In genomic region chr2:167280090-167280985, GRCm38 (mm10) we compare ENCODE assay signal across 7 mouse cellular contexts. TPM values are rescaled to one million over a fixed set of nuclear protein-coding genes. Genes with fewer than 3 reads are reported as not detected.
DNase-seq lines count a peak whose midpoint lies in the region; ATAC-seq and TF ChIP-seq lines count a peak whose summit lies in the region.

No protein-coding gene starts in this region.

- intact Hi-C loops in gastrocnemius, postnatal 14 days (cut with DNase I; ENCODE audit: low total_unique reads): loop anchor here (5.0 kb wide), 1 partner anchor 137 kb away; no protein-coding TSS in a partner anchor

- H3K4me3 ChIP-seq in intestine, postnatal 0 days (ENCODE audit: low read depth, low read length): no peak overlapping the region
- H3K4me3 ChIP-seq in limb, embryonic 10.5 days: no peak overlapping the region
- no peak overlapping the region for H3K4me3 ChIP-seq in midbrain, embryonic 14.5 days (replicated peaks; ENCODE audit: low read depth, low read length)

- no peak overlapping the region; the same call in 1 of the 2 replicates for H3K4me2 ChIP-seq in intestine, postnatal 0 days (replicated peaks; ENCODE audit: low read depth)
- no peak overlapping the region for H3K4me2 ChIP-seq in midbrain, embryonic 14.5 days (ENCODE audit: low read length)

- no peaks in the 10 kb centered on the region for H3K4me1 ChIP-seq in intestine, postnatal 0 days (replicated peaks; ENCODE audit: control insufficient read depth, insufficient read depth, low read length)
- H3K4me1 ChIP-seq in limb, embryonic 10.5 days: 0 out of 2 replicates have a peak, but pooled peaks cover 5% of the 10 kb centered on the region
- no peaks in the 10 kb centered on the region for H3K4me1 ChIP-seq in midbrain, embryonic 14.5 days (ENCODE audit: control insufficient read depth, insufficient read depth, low read length)

- H3K9me3 ChIP-seq in intestine, postnatal 0 days (ENCODE audit: control insufficient read depth): no peaks in the 10 kb centered on the region
- no peaks in the 10 kb centered on the region for H3K9me3 ChIP-seq in limb, embryonic 10.5 days (replicated peaks)
- H3K9me3 ChIP-seq in midbrain, embryonic 14.5 days (ENCODE audit: control insufficient read depth, low read length): no peaks in the 10 kb centered on the region

- peak; percentile 79 for DNase-seq in adrenal gland, adult 2 months
- peak; percentile 86 for DNase-seq in embryo, embryonic 10 days (ENCODE audit: low spot score)
- peak; percentile 74 for DNase-seq in gastrocnemius, postnatal 14 days
- peak; percentile 89 for DNase-seq in limb, embryonic 10.5 days (ENCODE audit: low spot score)
- DNase-seq in midbrain, embryonic 14.5 days: peak; percentile 92
- DNase-seq in skeletal muscle tissue, adult 2 months (ENCODE audit: low read depth, low spot score): peak; percentile 43

- 43% methylated on average over 26 of the region's 26 CpGs for WGBS in intestine, postnatal 0 days
- WGBS in limb, embryonic 10.5 days: 49% methylated on average over 26 of the region's 26 CpGs
- 44% methylated on average over 26 of the region's 26 CpGs for WGBS in midbrain, embryonic 14.5 days

- ATAC-seq in intestine, postnatal 0 days: peak; percentile 68
- ATAC-seq in midbrain, embryonic 14.5 days (ENCODE audit: low FRiP score, low TSS enrichment): no peak; the same call in none of the 2 replicates

- H3K36me3 ChIP-seq in intestine, postnatal 0 days (ENCODE audit: control insufficient read depth, insufficient read depth): no peaks in the 10 kb centered on the region
- H3K36me3 ChIP-seq in limb, embryonic 10.5 days: no peaks in the 10 kb centered on the region
- no peaks in the 10 kb centered on the region for H3K36me3 ChIP-seq in midbrain, embryonic 14.5 days (ENCODE audit: control insufficient read depth, insufficient read depth, low read length)

- no peak overlapping the region for H3K27ac ChIP-seq in intestine, postnatal 0 days (ENCODE audit: low read depth, low read length)
- no peak overlapping the region for H3K27ac ChIP-seq in limb, embryonic 10.5 days
- no peak overlapping the region for H3K27ac ChIP-seq in midbrain, embryonic 14.5 days (replicated peaks; ENCODE audit: low read depth, low read length)

- no peaks in the 10 kb centered on the region; the same call in 1 of the 2 replicates for H3K27me3 ChIP-seq in intestine, postnatal 0 days (replicated peaks; ENCODE audit: control insufficient read depth, insufficient read depth, low read length)
- H3K27me3 ChIP-seq in limb, embryonic 10.5 days (ENCODE audit: low read depth, poor library complexity, severe bottlenecking): no peaks in the 10 kb centered on the region
- H3K27me3 ChIP-seq in midbrain, embryonic 14.5 days (ENCODE audit: control insufficient read depth, insufficient read depth, low read length): no peaks in the 10 kb centered on the region

- H3K9ac ChIP-seq in intestine, postnatal 0 days (ENCODE audit: low read depth, low read length): no peak overlapping the region
- H3K9ac ChIP-seq in midbrain, embryonic 14.5 days (replicated peaks; ENCODE audit: low read length): no peak overlapping the region

- peak; percentile 100 for TF ChIP-seq CTCF in intestine, postnatal 0 days (IDR thresholded peaks at IDR 0.05; ENCODE audit: low read depth)

RNA-seq across cellular contexts. Expression of gene Ptgis, which starts 39.9 kb away (rescaled TPM):
- 10 to 100 TPM; 17.3 to 37.2 TPM for total RNA-seq in adrenal gland, adult 2 months (2021)
- 65.3 and 74.3 TPM in 2 replicates for polyA plus RNA-seq in adrenal gland, adult 2 months (2012; rRNA removed)
- total RNA-seq in gastrocnemius, postnatal 14 days (2021): 10 to 100 TPM in 1 of 2 experiments, 1 to 10 TPM in 1; 8.0 to 11.1 TPM
- polyA plus RNA-seq in intestine, postnatal 0 days (2015; fragmentation: Nextera tagmentation; extraction: Ambion mirVana): 8.9 and 9.5 TPM in 2 replicates
- 15.6 and 17.6 TPM in 2 replicates for polyA plus RNA-seq in limb, embryonic 10.5 days (2016; fragmentation: Nextera tagmentation; extraction: Ambion mirVana)
- 2.2 and 5.3 TPM in 2 replicates for polyA plus RNA-seq in midbrain, embryonic 14.5 days (2014; fragmentation: Nextera tagmentation; extraction: Ambion mirVana)
